Mouse (Mus musculus) T-helper 2 cell (primary cell): ENCODE measurements around the gene 1700066M21Rik.

Experiments used
- in situ Hi-C: fragments of 300-600 bp; cut with MboI, MseI; formaldehyde crosslinking; loops from one replicate; pipeline ENCODE4 v1.15.1; 2025; ENCODE audit warnings: high pct_unique_total_duplicates

Gene 1700066M21Rik

DNA sequence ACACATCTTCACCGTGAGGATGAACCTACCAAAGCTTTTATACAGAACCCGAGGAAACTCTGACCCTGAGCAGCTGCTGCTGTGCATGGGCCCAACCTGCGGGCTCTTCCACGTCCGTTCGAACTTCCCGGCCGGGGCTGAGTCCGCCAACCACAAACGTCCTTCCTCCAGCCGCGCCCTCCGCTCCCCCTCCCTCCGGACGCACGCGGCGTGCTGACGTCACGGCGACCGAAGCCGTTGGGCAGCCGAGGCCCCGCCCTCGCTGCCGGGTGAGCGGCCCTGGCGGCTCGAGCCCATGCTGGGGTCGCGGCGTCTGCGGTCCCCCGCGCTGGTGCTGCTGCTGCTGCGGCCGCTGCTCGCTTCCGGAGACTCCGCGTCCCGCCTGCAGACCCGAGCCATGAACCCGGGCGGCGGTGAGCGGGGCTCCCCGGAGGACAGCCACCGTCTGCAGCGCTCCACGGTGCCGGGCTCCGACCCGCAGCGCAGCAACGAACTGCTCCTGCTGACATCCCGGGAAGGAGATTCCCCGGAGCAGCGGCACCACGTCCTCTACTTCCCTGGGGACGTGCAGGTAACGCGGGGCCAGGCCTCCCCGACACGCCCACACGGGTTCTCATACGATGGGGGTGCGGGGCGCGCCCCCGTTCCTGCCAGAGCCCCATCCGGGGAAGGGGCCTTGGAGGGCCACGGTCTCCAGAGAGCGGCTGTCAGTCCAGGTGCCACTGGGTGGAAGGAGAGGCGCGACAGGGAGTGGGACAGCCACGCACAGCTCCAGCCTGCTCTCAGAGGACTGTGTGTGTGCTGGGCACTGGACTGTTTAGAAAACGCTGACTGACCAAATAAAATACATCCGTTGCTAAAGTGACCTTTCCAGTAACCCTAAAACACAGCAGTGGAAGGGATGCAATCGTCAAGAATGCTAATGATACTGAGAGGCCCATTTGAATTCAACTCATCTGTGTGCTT is at the start of gene 1700066M21Rik:
1700066M21Rik (plus strand) TSS at position 245 of the 966 bp plus-strand sequence.
- in situ Hi-C loops = no loop called here

DNA sequence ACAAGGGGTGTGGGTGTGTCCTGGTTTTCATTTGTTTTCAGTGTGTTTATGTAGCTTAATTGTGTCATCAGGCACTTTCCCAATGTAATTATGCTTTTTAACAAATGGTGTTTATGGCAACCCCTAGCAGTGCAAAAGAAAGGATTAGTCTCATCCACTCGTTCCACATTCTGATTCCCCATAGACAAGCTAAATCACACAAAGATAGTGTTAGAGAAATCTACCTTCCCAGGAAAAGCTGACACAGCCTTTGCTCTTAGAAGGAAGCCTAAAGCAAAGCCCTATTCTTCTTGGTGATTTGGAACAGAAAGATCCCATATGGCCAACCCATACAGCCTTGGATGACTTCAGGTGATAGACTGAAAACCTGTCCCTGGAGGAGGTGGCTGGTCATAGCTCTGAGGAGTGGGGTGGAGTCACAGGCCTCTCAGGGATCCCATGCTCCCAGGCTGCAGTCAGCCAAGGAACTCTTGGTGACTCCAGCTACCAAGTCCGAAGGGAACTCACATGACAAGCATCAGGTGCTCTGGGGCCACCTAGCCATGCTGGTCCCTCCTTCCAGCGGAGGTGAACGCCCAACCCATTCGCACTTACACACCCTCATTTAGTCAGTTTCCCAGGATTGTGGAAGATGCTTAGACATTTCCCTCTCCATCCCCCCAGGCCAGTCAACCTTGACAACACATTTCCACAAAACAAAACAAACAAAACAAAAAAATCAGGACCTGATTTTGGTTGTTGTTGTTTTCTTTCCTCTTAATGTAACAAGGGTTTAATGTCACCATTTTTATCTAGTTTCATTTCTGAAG is 47.9 kb upstream of the 1700066M21Rik start:
- in situ Hi-C loops = no loop called here

DNA sequence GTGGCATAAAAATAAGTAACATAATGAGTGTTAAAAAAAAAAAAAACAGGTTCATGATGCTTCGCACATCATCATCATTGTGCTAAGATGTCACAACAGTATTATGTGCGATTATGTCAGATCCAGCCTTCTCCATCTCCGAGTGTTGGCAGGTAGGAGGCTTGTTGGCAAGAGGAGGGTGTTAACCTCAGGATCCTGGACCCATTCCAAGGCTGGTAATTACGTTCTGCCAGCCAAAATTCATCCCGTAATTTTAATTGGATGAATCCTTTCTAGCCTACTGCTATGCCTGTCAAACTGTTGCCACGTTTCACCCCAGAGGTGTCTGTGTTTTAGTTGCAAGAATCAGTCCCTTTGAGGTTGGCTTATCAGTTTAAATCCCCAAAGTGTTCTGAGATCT is 47.2 kb upstream of the 1700066M21Rik start:
- in situ Hi-C loops = no loop called here

DNA sequence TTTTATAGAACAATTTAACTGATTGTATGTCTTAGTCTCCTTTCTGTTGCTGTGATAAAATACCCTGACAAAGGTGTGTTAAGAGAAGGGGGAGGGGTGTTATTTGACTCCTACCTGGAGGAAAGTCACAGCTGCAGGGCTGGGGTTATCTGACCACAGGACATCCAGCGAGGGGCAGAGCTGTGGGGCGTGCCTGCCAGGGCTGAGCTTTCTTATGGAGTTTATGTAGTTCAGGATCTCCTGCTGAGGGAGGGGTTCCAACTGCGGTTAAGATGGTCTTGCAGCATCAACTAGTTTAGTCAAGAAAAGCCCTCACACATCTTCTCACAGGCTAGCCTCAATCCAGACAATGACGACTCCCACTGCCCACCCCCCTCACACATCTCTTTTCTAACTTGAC is 45.4 kb upstream of the 1700066M21Rik start:
- in situ Hi-C loops = no loop called here

DNA sequence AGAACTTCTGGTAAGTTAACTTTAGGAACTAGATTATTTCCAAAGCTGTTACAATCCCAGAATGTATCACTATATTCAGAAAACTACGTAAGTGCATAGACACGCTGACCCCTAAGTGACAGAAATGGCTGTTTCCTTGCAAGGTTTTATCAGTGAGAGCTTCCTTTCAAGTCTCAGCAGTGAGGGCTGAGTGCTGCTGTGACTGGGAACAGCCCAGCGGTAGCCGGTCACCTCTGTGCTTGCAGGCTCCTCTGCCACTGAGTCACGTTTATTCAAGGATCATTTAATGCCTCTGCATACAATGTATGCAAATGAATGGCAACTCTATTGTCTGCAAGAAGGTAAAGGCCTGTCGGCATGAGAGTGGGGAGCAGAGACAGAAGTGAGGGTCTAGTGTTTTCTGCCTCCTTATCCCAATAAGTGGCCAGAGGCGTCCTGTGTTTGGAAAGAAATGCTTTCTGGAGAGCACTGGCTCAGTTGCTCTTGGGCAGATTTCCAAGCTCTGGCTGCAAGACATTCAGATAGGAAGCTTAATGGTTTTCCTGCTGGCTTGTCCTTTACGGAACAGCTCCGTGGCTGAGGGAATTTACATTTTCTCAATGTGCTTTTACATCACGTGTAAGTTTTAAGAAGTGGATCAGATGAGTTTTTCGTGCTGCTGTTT is 43.7 kb upstream of the 1700066M21Rik start:
- in situ Hi-C loops = no loop called here

DNA sequence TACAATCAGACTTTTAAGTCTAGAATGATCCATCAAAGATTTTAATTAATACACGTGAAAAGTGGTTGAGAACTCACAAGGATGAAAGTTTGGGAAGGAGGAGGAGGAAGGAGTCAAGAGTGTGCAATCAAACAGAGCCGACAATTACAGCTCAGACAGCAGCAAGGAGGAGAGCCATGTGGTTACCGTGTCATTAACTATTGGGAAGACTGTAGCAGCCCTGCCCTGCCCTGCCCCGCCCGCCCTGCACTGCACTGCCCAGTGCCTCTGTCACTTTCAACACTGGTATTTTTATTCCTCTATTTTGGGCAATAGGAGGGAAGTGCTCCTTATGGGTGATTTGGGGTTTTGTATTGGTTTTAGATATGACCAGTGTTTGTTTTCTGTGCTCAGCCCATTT is 42.2 kb upstream of the 1700066M21Rik start:
- in situ Hi-C loops = no loop called here

DNA sequence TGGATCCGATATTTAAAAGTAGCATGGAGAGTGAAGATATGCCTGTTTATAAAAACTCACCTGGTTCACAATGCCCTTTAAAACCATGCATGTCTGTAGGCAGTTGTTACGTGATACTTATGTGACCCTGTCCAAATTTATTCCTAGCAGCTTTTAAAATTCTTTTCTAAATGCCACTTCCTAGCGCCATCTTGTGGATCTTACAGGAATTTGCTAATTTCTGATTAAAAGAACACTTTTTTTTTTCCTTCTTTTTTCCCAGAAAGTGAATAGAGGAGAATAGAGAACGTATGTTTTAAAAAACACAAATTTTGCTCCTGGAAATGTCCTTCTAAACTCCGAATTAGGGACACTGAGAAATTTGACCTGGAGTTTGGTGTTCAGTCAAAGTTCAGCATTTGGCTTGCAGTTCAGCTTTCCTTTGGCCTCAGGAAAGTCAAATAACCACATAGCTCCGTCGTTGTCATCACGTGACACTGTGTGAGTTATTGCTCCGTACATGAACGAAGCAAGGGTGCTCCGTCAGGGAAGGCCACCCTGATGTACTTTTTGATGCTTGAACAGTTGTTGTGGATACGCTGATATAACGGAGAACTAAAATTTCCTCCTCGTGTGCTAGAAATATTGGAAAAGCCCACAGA is 38.1 kb upstream of the 1700066M21Rik start:
- in situ Hi-C loops = no loop called here

DNA sequence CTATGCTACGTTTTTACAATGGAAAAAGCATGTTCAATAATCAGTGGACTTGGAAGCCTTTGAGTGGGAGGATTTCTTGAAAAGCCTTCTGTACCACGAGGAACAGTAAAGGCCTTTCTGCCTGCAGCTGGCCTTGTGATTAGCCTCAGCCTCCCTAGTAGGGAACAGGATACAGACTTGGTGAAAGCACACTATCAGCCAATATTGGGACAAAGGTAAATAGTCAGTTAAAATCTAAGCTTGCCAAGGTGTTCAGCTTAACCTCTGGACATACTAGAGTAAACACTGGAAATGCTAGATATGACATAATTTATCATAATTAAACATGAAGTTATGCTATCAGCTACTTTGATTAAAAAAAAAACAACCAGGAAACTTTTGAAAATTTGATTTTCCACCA is 36.2 kb upstream of the 1700066M21Rik start:
- in situ Hi-C loops = no loop called here

DNA sequence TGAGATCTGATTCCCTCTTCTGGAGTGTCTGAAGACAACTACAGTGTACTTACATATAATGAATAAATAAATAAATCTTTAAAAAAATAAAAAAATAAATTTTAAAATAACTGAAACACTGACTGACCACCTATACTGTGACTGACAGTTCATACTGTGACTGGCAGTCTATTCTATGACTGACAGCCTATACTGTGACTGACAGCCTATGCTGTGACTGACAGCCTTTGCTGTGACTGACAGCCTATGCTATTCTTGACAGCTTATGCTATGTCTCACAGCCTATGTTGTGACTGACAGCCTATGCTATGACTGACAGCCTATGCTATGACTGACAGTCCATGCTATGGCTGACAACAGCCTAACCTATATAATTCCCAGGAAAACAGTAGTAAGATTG is 29.9 kb upstream of the 1700066M21Rik start:
- in situ Hi-C loops = no loop called here

DNA sequence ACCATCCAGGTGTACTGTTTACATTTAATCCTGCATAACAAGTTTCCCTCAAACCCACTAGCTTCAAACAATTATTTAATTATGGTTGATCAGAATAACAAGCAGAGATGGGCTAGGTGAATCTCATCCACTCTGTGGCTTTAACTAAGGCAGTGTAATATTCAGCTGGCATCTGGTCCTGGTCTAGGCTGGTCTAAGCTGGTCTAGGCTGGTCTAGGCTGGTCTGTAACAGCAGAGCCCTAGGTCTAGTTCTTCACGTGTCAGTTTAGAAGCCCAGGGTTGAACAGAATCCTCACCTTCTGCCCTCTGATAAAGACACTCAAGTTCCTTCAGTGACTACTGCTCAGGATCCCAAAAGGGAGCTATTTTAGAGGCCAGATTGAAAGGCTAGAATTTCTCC is 25.5 kb upstream of the 1700066M21Rik start:
- in situ Hi-C loops = no loop called here

DNA sequence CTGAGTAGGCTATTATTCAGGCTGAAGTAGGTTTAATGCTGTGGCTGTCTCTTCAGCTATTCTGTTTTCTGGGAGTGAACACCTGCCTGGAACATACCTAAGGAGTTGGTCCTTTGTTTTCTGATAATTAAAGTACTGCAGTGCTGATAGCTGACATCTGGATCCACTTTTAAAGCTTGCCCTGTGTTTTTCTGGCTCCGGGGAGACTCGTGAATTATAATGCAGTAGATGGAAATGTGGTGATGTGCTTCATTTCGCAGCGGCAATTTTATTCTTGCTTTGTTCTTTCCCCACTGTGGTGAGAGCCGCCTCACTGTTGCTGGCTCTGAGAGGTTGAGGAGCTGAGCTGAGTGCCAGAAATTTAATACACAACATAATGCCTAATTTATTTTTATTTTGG is 18.9 kb upstream of the 1700066M21Rik start:
- in situ Hi-C loops = no loop called here

DNA sequence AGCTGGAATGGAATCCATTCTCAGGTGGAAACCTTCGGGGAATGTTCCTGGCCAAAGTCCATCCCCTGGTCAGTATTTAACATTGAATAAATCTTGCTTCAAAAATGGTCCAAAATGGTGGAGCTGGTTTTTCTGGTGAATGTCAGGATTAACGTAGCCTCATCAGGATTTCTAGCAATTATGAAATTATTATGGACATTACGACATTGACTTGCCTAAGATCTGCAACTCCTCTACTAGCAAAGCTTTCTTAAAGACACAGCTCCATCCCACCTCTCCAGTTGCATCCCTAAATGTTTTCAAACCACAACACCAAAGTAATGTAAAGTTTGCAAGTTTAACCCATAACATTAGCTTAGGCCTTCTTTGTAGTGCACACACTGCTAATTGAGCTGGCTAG is 10.0 kb upstream of the 1700066M21Rik start:
- in situ Hi-C loops = no loop called here

DNA sequence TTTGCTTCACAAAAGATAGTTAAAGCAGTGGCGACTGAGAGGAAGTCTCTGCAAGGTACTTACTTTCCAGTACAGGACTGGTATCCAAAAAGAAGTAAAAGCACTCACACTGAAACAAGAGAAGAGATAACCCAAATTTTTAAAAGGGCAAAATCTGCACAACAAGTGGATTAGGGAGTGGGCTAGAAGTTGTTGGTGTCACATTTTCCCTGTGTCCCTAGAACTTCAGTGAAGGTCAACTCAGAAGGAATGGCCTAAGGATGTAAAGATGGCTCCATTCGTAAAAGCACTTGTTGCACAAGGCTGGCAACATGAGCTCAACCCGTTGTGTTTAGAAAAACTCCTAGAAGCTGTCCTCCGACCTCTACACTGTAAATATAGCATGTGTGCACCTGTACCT is 8.3 kb upstream of the 1700066M21Rik start:
- in situ Hi-C loops = no loop called here

DNA sequence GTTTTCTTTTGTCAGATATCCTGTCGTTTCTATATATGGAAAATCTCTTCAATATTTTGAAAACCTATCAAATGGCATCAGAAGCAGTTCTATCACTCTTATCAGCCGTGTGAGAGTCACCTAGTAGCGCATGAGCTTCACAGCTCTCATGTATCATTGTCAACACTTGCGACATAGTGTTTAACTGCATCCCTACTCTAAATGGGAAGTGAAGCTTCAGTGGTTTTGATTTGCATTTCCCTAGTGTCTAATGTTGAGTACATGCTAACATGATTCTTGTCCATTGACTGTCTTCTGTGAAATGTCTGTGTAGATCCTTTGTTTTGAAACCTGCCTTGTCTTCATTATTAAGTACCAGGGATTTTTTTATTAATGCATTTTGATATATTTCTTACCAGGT is 7.0 kb upstream of the 1700066M21Rik start:
- in situ Hi-C loops = no loop called here

DNA sequence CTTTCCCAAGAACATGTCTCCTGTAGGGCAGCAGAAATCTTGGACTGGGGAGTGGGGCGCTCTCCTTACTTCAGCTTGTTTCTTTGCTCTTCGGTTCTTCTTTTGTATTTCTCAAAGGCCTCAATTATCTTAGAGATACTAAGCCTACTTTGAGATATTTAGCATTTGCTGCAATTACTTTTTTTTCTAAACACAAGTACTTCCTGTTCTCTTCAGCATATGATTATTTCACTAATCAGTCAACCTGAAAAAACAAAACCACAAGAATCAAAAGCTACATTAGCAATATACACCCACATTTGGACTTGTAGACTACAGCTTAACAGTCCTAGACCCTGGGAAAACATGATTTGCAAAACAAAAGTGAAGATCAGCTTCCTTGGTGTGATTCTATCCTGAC is 2.1 kb upstream of the 1700066M21Rik start:
- in situ Hi-C loops = no loop called here

DNA sequence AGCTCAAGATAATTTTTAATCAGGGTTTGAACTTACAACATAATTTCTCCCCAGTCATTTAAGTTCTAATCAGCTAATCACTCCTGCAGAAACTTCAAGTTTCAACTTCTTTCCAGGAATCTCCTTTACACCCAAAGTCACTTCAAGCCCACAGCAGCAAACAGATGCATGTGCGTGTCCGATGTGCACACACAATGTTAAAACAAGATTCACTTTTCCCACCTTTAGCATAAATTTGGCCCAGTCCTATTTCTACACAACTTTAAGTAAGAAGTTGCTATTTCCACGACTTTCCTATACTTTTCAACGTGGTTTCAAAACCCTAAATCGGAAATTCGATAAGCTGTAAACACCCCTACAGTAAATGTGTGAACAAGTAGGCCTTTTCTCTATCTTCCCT is 614 bp upstream of the 1700066M21Rik start:
- in situ Hi-C loops = no loop called here

DNA sequence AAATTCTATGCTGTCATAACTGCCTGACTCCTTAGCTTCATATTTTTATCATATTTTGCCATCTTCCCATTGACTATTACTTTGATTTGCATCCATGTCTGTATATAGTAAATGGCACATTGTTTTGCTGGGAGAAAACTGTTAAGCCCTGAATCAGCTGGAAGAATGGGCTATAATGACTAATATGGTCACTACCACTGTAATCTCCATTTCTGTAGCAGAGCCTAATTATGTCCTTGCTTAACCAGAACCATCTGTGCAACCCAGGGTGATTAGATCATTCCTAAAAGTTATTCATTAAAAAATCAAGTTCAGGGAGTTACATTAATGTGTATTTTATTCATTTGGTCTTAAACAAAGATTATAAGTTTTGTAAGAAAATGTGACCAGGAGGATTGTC is 9.1 kb downstream of the 1700066M21Rik start:
- in situ Hi-C loops = no loop called here

DNA sequence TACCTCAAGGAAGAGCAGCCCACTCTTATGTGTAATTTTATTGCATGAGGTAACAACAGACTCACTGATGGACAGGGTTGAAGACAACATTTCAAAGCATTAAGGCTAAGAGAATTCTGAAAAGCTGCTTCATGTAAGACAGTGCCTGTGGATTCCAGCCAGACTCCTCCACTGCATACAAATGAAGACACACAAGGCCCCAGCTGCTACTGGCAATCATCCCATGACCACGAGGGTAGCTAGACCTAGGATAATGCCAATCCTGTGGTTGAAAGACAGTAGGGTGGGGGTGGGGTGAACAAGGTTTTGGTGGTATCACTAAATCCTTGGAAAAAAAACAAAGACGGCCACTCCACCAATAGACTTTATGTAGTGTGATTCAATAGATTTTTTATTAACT is 10.5 kb downstream of the 1700066M21Rik start:
- in situ Hi-C loops = no loop called here

DNA sequence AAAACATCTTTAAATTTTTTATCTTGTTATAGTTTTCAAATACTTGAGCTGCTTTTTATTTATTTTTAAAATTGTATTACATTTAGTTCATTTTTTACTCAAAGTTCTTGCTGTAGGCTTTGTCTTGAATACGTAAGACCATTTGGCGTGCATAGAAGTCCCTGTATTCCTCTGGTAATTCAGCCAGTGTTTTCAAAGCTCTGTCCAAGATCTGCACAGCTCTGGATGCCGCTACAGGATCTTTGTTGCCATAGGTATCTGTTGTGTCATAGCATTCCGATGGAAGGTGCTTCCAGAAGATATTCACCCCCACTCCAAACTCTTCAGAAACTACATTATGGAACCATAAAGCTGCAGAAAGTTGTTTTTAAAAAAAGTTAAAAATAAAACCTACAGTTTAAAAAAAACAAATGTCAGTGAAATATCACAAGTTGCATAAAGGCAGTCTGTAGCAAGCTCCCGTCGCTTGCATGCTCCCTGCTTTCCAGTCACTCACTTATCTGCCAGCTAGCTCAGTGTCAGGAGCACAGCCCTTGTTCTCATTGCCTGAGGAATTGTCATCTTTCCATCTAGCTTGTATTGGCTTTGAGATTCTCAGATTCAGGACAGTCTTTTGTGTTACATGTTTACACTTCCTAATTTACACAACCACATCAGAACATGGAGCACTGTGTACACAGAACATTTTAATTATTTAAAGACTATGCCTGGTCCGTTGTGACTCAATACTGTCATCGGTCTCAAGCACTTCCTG is 11.2 kb downstream of the 1700066M21Rik start:
- in situ Hi-C loops = no loop called here

DNA sequence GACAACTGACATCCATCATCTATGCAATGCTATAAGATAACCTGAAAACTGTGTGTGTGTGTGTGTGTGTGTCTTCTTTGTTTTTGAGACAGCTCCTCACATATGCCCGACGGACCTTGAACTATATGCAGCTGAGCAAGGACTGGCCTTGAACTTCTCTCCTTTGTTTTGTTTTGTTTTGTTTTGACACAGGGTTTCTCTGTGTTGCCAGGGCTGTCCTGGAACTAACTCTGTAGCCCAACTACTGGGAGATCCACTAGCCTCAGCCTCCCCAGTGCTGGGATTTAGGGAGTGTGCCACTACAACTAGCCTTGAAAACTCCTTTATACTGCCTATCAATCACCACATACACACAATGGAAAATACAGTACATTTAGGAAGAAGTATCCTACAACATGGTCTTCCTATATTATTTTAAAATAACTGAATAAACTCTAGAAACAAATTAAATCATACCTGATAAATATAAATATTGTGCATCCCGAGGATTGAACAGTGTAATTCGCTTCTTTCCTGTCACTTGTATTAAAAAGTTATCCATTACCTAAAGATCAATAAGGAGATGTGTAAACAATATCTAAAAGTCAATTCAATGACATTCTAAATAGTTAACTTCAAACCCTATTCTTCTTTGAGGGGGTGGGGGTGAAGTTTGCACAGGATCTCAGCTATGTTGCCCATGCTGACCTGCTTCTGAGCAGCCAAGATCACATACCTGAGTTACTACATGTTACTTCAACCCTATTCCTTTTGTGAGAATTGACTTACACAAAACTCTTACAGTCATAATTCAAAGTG is 13.8 kb downstream of the 1700066M21Rik start:
- in situ Hi-C loops = no loop called here
